Mouse (Mus musculus): ENCODE data around the gene Prkcq. TPM values are rescaled to one million over a fixed set of nuclear protein-coding genes. Genes with fewer than 3 reads are reported as not detected.

Prkcq gene
- polyA plus RNA-seq, 1 experiment = 5.1 TPM

DNA sequence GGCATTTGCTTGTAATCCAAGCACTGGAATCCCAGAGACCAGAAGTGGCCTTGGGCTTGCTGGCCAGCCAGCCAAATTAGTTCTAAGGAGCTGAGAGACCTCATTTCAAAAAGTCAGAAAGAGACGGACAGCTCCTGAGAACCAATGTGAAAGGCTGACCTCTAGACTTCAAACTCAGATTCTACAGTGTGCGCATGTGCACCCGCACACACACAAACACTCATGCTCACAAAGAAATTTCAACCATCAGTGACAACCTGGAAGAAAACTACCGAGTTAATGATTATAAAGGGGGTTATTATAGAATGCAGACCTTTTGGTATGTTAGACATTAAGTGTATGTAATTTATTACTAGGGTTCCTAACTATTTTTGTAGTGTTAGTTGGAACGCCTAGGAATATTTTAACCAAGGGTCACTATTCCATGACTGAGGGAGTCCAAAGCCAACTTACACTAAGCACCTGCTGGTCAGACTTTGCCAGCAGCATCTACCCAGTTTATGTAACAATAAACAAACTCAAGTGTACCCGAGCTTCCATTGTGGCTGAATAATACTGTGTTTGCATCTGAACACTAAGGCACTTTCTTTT lies 85.4 kb downstream of the Prkcq start:
- Histone ChIP-seq H3K4me3 (ENCODE audit: insufficient read depth, low read depth, low read length) (no peak overlapping the region), H3K27me3 (replicated peaks; ENCODE audit: control insufficient read depth, insufficient read depth, low read length) (no peaks in the 10 kb centered on the region), H3K27ac (ENCODE audit: insufficient read depth, low read depth, low read length) (peak overlapping the region; percentile 40), H3K36me3 (ENCODE audit: control insufficient read depth, insufficient read depth, low read length) (no peaks in the 10 kb centered on the region), H3K4me1 (ENCODE audit: control insufficient read depth, insufficient read depth, low read length) (peaks cover 2% of the 10 kb centered on the region; the same call in 1 of the 2 replicates)
- WGBS = 30% methylated on average over 6 of the region's 6 CpGs
- peak; percentile 84 for DNase-seq
- no peak for TF ChIP-seq CTCF (conservative IDR thresholded peaks at IDR 0.05; ENCODE audit: insufficient read depth, insufficient read length, low read depth, low read length)
- TF ChIP-seq POLR2A (IDR thresholded peaks at IDR 0.05; ENCODE audit: low read depth, low read length) = no peak

DNA sequence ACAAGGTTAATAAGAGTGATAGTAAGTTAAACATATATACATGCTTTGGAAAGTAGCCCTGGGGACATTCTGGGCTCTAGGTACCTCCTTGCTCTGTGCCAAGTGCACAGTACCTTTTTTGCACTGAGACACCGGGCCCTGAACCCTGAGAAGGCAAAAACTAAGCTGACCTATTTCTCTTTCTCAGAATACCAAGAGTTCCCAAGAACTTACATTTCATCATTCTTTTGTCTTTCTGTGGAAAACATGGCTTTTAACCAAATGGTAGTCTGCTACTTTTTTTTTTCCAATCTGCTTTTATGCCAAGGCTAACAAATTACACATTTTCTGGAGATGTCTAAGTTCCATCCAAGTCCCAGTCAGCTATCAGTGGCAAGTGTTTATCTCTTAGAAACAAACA lies 86.3 kb downstream of the Prkcq start:
- no peaks in the 10 kb centered on the region for H3K27me3 ChIP-seq (replicated peaks; ENCODE audit: control insufficient read depth, insufficient read depth, low read length)
- H3K27ac ChIP-seq (ENCODE audit: insufficient read depth, low read depth, low read length) = no peak overlapping the region
- H3K4me1 ChIP-seq (ENCODE audit: control insufficient read depth, insufficient read depth, low read length) = peaks cover 2% of the 10 kb centered on the region; the same call in 1 of the 2 replicates
- H3K36me3 ChIP-seq (ENCODE audit: control insufficient read depth, insufficient read depth, low read length) = no peaks in the 10 kb centered on the region
- no peak overlapping the region for H3K4me3 ChIP-seq (ENCODE audit: insufficient read depth, low read depth, low read length)
- DNase-seq = peak; percentile 52
- no peak for TF ChIP-seq POLR2A (IDR thresholded peaks at IDR 0.05; ENCODE audit: low read depth, low read length)
- no peak for TF ChIP-seq CTCF (conservative IDR thresholded peaks at IDR 0.05; ENCODE audit: insufficient read depth, insufficient read length, low read depth, low read length)
- whole genome bisulfite sequencing = 38% methylated on average over 1 of the region's 1 CpGs

DNA sequence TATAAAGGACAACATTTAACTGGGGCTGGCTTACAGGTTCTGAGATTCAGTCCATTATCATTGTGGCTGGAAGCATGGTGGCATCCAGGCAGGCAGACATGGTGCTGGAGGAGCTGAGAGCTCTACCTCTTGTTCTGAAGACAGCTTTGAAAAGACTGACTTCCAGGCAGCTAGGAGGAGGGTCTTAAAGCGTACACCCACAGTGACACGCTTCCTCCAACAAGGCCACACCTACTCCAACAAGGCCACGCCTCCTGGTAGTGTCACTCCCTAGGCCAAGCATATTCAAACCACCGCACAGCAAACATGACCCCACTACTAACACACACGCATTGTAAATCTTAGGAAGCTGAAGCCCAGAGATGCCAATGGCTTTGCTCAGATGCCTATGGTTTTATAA lies 87.5 kb downstream of the Prkcq start:
- 96% methylated on average over 5 of the region's 5 CpGs for WGBS
- TF ChIP-seq CTCF (conservative IDR thresholded peaks at IDR 0.05; ENCODE audit: insufficient read depth, insufficient read length, low read depth, low read length) (no peak), POLR2A (IDR thresholded peaks at IDR 0.05; ENCODE audit: low read depth, low read length) (no peak)
- no peak for DNase-seq
- Histone ChIP-seq H3K27me3 (replicated peaks; ENCODE audit: control insufficient read depth, insufficient read depth, low read length) (no peaks in the 10 kb centered on the region), H3K27ac (ENCODE audit: insufficient read depth, low read depth, low read length) (no peak overlapping the region), H3K4me3 (ENCODE audit: insufficient read depth, low read depth, low read length) (no peak overlapping the region), H3K36me3 (ENCODE audit: control insufficient read depth, insufficient read depth, low read length) (no peaks in the 10 kb centered on the region), H3K4me1 (ENCODE audit: control insufficient read depth, insufficient read depth, low read length) (peaks cover 2% of the 10 kb centered on the region; the same call in 1 of the 2 replicates)

DNA sequence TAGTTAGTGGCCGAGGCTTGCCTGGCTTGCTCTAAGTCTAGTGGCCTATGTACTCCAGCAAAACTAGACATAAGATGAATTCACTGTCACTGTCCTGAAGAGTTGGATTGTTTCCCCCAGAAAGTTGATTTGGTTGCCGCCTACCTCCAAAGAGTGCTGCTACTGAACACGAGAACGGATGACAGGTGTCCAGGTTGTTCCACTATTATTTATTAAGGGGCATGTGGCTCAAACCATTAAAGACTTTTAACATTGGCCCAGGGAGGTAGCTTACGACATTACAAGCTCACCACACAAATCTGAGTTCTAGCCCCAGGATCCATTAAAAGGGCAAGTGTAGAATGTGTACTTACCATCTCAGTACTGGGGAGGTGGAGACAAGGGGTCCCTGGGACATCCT lies 92.9 kb downstream of the Prkcq start:
- DNase-seq = peak; percentile 65
- H3K36me3 ChIP-seq (ENCODE audit: control insufficient read depth, insufficient read depth, low read length) = no peaks in the 10 kb centered on the region
- TF ChIP-seq CTCF (conservative IDR thresholded peaks at IDR 0.05; ENCODE audit: insufficient read depth, insufficient read length, low read depth, low read length) (no peak), POLR2A (IDR thresholded peaks at IDR 0.05; ENCODE audit: low read depth, low read length) (no peak)
- no peaks in the 10 kb centered on the region for H3K4me1 ChIP-seq (ENCODE audit: control insufficient read depth, insufficient read depth, low read length)
- H3K4me3 ChIP-seq (ENCODE audit: insufficient read depth, low read depth, low read length) = no peak overlapping the region
- WGBS = 91% methylated on average over 5 of the region's 5 CpGs
- no peaks in the 10 kb centered on the region for H3K27me3 ChIP-seq (replicated peaks; ENCODE audit: control insufficient read depth, insufficient read depth, low read length)
- H3K27ac ChIP-seq (ENCODE audit: insufficient read depth, low read depth, low read length) = no peak overlapping the region

DNA sequence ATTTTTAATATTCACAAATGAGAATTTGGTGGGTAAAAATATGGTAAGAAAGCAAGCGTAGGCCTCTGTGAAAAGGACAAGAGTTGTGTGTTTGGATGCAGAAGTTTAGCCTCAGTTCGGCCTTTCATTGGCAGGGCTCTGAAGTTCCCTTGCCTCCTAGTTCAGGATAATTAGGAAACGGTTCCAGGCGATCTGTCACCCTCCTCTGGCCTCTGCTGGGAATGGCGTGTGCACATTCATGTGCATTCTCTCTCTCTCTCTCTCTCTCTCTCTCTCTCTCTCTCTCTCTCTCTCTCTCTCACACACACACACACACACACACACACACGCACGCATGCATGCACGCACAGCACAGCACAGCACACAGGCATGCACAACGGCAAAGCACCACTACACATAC lies 93.5 kb downstream of the Prkcq start:
- H3K4me1 ChIP-seq (ENCODE audit: control insufficient read depth, insufficient read depth, low read length) = no peaks in the 10 kb centered on the region
- 73% methylated on average over 9 of the region's 9 CpGs for WGBS
- peak; percentile 49 for DNase-seq

DNA sequence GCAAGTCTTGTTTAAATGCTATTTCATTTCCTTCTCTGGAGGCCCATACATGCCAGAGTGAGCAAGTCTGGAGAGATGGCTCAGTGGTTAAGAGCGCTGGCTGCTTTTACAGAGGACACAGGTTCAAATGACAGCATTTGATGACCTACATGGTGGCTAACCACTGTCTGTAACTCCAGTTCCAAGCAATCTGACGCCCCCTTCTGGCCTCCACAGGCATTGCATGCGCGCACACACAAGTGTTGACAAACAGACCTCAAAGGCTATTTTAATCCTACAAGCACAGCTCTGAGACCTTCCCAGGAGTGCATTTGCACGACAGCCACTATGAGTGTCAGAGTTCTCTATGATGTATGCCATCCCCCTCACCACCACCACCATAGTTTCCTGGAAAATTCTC lies 94.4 kb downstream of the Prkcq start:
- no peaks in the 10 kb centered on the region for H3K4me1 ChIP-seq (ENCODE audit: control insufficient read depth, insufficient read depth, low read length)
- peak; percentile 37 for DNase-seq
- WGBS = 72% methylated on average over 5 of the region's 5 CpGs
- no peak overlapping the region for H3K27ac ChIP-seq (ENCODE audit: insufficient read depth, low read depth, low read length)
- H3K4me3 ChIP-seq (ENCODE audit: insufficient read depth, low read depth, low read length) = no peak overlapping the region
- no peaks in the 10 kb centered on the region for H3K27me3 ChIP-seq (replicated peaks; ENCODE audit: control insufficient read depth, insufficient read depth, low read length)
- no peaks in the 10 kb centered on the region for H3K36me3 ChIP-seq (ENCODE audit: control insufficient read depth, insufficient read depth, low read length)
- no peak for TF ChIP-seq POLR2A (IDR thresholded peaks at IDR 0.05; ENCODE audit: low read depth, low read length)
- TF ChIP-seq CTCF (conservative IDR thresholded peaks at IDR 0.05; ENCODE audit: insufficient read depth, insufficient read length, low read depth, low read length) = no peak; the same call in 1 of the 2 replicates

More for the DNA sequence above, 93.5 kb downstream of the Prkcq start:
- no peak overlapping the region for H3K4me3 ChIP-seq (ENCODE audit: insufficient read depth, low read depth, low read length)
- TF ChIP-seq POLR2A (IDR thresholded peaks at IDR 0.05; ENCODE audit: low read depth, low read length) = no peak
- TF ChIP-seq CTCF (conservative IDR thresholded peaks at IDR 0.05; ENCODE audit: insufficient read depth, insufficient read length, low read depth, low read length) = no peak; the same call in 1 of the 2 replicates
- H3K27ac ChIP-seq (ENCODE audit: insufficient read depth, low read depth, low read length) = no peak overlapping the region
- H3K27me3 ChIP-seq (replicated peaks; ENCODE audit: control insufficient read depth, insufficient read depth, low read length) = no peaks in the 10 kb centered on the region
- H3K36me3 ChIP-seq (ENCODE audit: control insufficient read depth, insufficient read depth, low read length) = no peaks in the 10 kb centered on the region

DNA sequence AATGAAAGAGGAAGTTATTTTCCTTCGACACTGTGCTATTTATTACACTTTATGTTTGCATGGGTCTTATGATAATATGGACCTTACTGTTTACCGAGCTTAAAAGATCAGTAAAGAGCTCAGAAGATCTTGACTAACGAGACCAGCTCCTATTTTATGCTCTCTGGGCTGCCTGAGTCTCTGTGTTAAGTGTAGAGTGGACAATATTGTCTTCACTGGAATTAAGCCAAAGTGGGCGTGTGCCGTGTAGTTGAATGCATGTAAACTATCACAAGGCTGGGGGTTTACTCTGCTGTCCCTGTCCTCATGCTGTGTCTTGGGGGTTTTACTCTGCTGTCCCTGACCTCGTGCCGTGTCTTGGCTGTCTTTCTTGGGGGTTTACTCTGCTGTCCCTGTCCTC lies 107.1 kb downstream of the Prkcq start:
- no peak overlapping the region for H3K27ac ChIP-seq (ENCODE audit: insufficient read depth, low read depth, low read length)
- WGBS = 76% methylated on average over 7 of the region's 7 CpGs
- no peaks in the 10 kb centered on the region for H3K4me1 ChIP-seq (ENCODE audit: control insufficient read depth, insufficient read depth, low read length)
- no peak for DNase-seq
- H3K27me3 ChIP-seq (replicated peaks; ENCODE audit: control insufficient read depth, insufficient read depth, low read length) = no peaks in the 10 kb centered on the region
- no peak overlapping the region for H3K4me3 ChIP-seq (ENCODE audit: insufficient read depth, low read depth, low read length)
- TF ChIP-seq POLR2A (IDR thresholded peaks at IDR 0.05; ENCODE audit: low read depth, low read length) (no peak), CTCF (conservative IDR thresholded peaks at IDR 0.05; ENCODE audit: insufficient read depth, insufficient read length, low read depth, low read length) (no peak)
- H3K36me3 ChIP-seq (ENCODE audit: control insufficient read depth, insufficient read depth, low read length) = no peaks in the 10 kb centered on the region

Measured in kidney, adult 2 months (tissue).